Mouse (Mus musculus) olfactory bulb, adult 2 months (tissue): ENCODE measurements around the gene Olfr462.

Experiments used
- CTCF ChIP-seq: fragments of 200-500 bp; IDR thresholded peaks from 2 replicates; pipeline ENCODE4 v1.5.1; 2012; ENCODE audit warnings: low read depth, mild to moderate bottlenecking, low read length, moderate library complexity; ENCODE audit not compliant: insufficient read depth
- POLR2A ChIP-seq: fragments of 200-500 bp; IDR thresholded peaks from 2 replicates; pipeline ENCODE4 v1.6.1; 2012; ENCODE audit warnings: mild to moderate bottlenecking, low read depth, low read length, moderate library complexity; ENCODE audit not compliant: insufficient read depth

DNA sequence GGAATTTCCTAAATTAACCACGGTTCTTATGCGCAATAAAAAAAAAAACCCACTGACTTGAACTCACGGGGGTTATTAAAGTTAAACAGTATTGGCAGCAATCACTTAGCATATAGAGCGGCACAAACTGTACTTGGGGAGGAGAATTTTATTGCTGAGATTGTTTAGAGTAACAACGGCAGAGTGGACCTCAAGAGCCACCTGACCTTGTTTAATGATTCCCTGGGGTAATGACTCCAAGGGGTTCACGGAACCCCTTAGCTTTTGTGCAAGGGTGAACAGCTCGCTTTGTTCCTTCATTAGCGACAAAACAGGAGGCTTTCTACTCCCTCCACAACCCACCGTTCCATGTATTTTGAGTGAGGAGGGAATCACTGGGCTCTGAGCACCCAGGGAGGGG is 12.2 kb downstream of the Olfr462 start:
- no peak for TF ChIP-seq POLR2A
- TF ChIP-seq CTCF = no peak
